Mouse (Mus musculus): ENCODE data around the gene Hspa1l. TPM values are rescaled to one million over a fixed set of nuclear protein-coding genes. Genes with fewer than 3 reads are reported as not detected.

The Hspa1l gene
- polyA plus RNA-seq (2012; ENCODE audit: low replicate concordance): not detected in 2 replicates

GRCm38 (mm10) chr17:34972069-34972749 is at the start of gene Hspa1l, which contains the start of gene Hspa1a:
Gene Hspa1l (plus strand): TSS chr17:34972703.
Gene Hspa1a (minus strand): TSS chr17:34972156.

GRCm38 (mm10) chr17:34931061-34931734 is 41.3 kb upstream of the Hspa1l start, which contains the start of gene Neu1:
Gene Neu1 (plus strand): TSS chr17:34931253.

GRCm38 (mm10) chr17:34959130-34959778 is 13.2 kb upstream of the Hspa1l start, which contains the start of gene Hspa1b:
Gene Hspa1b (minus strand): TSS chr17:34959238.

GRCm38 (mm10) chr17:34969822-34970221 is 2.7 kb upstream of the Hspa1l start, which contains the start of gene Gm20481:
Gene Gm20481 (plus strand): TSS chr17:34969912.

GRCm38 (mm10) chr17:34981690-34982180 is 9.2 kb downstream of the Hspa1l start, which contains the start of gene Lsm2:
Gene Lsm2 (plus strand): TSS chr17:34981862.

GRCm38 (mm10) chr17:35000717-35001451 is 28.4 kb downstream of the Hspa1l start, which contains the start of gene Vars:
Gene Vars (plus strand): TSS chr17:35000987.

GRCm38 (mm10) chr17:35016376-35016775 is 43.9 kb downstream of the Hspa1l start, which contains the start of gene Vwa7:
Gene Vwa7 (plus strand): TSS chr17:35016579.

GRCm38 (mm10) chr17:35027277-35028068 is 55.0 kb downstream of the Hspa1l start, which contains the start of gene Sapcd1:
Gene Sapcd1 (minus strand): TSS chr17:35028016.

Other genes starting within 250 kb of the Hspa1l start
- gene C4b, start 228.8 kb upstream of the Hspa1l start, polyA plus RNA-seq (2012; ENCODE audit: low replicate concordance): 1.6 and 2.8 TPM in 2 replicates
- 0.26 and 0.85 TPM in 2 replicates for gene Cyp21a1, start 168.1 kb upstream of the Hspa1l start, polyA plus RNA-seq (2012; ENCODE audit: low replicate concordance)
- gene Stk19, start 135.8 kb upstream of the Hspa1l start, polyA plus RNA-seq (2012; ENCODE audit: low replicate concordance): 35.1 and 41.2 TPM in 2 replicates
- gene Dxo, start 135.7 kb upstream of the Hspa1l start, polyA plus RNA-seq (2012; ENCODE audit: low replicate concordance): 64.7 and 107 TPM in 2 replicates
- 73.9 and 94.6 TPM in 2 replicates for gene Skiv2l, start 122.5 kb upstream of the Hspa1l start, polyA plus RNA-seq (2012; ENCODE audit: low replicate concordance)
- 110 and 113 TPM in 2 replicates for gene Nelfe, start 122.3 kb upstream of the Hspa1l start, polyA plus RNA-seq (2012; ENCODE audit: low replicate concordance)
- gene Cfb, start 110.2 kb upstream of the Hspa1l start, polyA plus RNA-seq (2012; ENCODE audit: low replicate concordance): 0.42 and 1.0 TPM in 2 replicates
- gene Zbtb12, start 93.2 kb upstream of the Hspa1l start, polyA plus RNA-seq (2012; ENCODE audit: low replicate concordance): 12.3 and 13.4 TPM in 2 replicates
- gene Gm20547, start 90.7 kb upstream of the Hspa1l start, polyA plus RNA-seq (2012; ENCODE audit: low replicate concordance): 0.10 TPM in 1 of 2 replicates, not detected in the other
- 1.6 and 6.5 TPM in 2 replicates for gene C2, start 74.4 kb upstream of the Hspa1l start, polyA plus RNA-seq (2012; ENCODE audit: low replicate concordance)
- 299 and 719 TPM in 2 replicates for gene Ehmt2, start 74.2 kb upstream of the Hspa1l start, polyA plus RNA-seq (2012; ENCODE audit: low replicate concordance)
- not detected in 2 replicates for gene Slc44a4, start 58.2 kb upstream of the Hspa1l start, polyA plus RNA-seq (2012; ENCODE audit: low replicate concordance)
- gene Neu1, start 41.5 kb upstream of the Hspa1l start, polyA plus RNA-seq (2012; ENCODE audit: low replicate concordance): 46.6 and 61.8 TPM in 2 replicates
- 3.0 and 6.4 TPM in 2 replicates for gene Hspa1b, start 13.5 kb upstream of the Hspa1l start, polyA plus RNA-seq (2012; ENCODE audit: low replicate concordance)
- not detected in 2 replicates for gene Gm20481, start 2.8 kb upstream of the Hspa1l start, polyA plus RNA-seq (2012; ENCODE audit: low replicate concordance)
- gene Hspa1a, start 547 bp upstream of the Hspa1l start, polyA plus RNA-seq (2012; ENCODE audit: low replicate concordance): 0.68 and 2.2 TPM in 2 replicates
- gene Lsm2, start 9.2 kb downstream of the Hspa1l start, polyA plus RNA-seq (2012; ENCODE audit: low replicate concordance): 51.7 and 75.3 TPM in 2 replicates
- gene Vars, start 28.3 kb downstream of the Hspa1l start, polyA plus RNA-seq (2012; ENCODE audit: low replicate concordance): 768 and 1,214 TPM in 2 replicates
- gene Vwa7, start 43.9 kb downstream of the Hspa1l start, polyA plus RNA-seq (2012; ENCODE audit: low replicate concordance): 0.51 and 1.3 TPM in 2 replicates
- gene Sapcd1, start 55.3 kb downstream of the Hspa1l start, polyA plus RNA-seq (2012; ENCODE audit: low replicate concordance): 93.8 and 249 TPM in 2 replicates
- 54.6 and 127 TPM in 2 replicates for gene Msh5, start 74.0 kb downstream of the Hspa1l start, polyA plus RNA-seq (2012; ENCODE audit: low replicate concordance)
- 161 and 172 TPM in 2 replicates for gene Clic1, start 77.3 kb downstream of the Hspa1l start, polyA plus RNA-seq (2012; ENCODE audit: low replicate concordance)
- gene Ddah2, start 86.3 kb downstream of the Hspa1l start, polyA plus RNA-seq (2012; ENCODE audit: low replicate concordance): 6.4 and 6.5 TPM in 2 replicates
- gene Ly6g6c, start 92.7 kb downstream of the Hspa1l start, polyA plus RNA-seq (2012; ENCODE audit: low replicate concordance): 0.17 TPM in 1 of 2 replicates, not detected in the other
- gene Mpig6b, start 93.5 kb downstream of the Hspa1l start, polyA plus RNA-seq (2012; ENCODE audit: low replicate concordance): 0.16 and 0.42 TPM in 2 replicates
- not detected in 2 replicates for gene Ly6g6e, start 104.2 kb downstream of the Hspa1l start, polyA plus RNA-seq (2012; ENCODE audit: low replicate concordance)
- not detected in 2 replicates for gene Ly6g6d, start 105.4 kb downstream of the Hspa1l start, polyA plus RNA-seq (2012; ENCODE audit: low replicate concordance)
- not detected in 2 replicates for gene Ly6g6f, start 112.9 kb downstream of the Hspa1l start, polyA plus RNA-seq (2012; ENCODE audit: low replicate concordance)
- 115 and 170 TPM in 2 replicates for gene Abhd16a, start 116.6 kb downstream of the Hspa1l start, polyA plus RNA-seq (2012; ENCODE audit: low replicate concordance)
- gene Ly6g5c, start 135.6 kb downstream of the Hspa1l start, polyA plus RNA-seq (2012; ENCODE audit: low replicate concordance): not detected in 2 replicates
- 0.24 and 0.66 TPM in 2 replicates for gene Ly6g5b, start 142.7 kb downstream of the Hspa1l start, polyA plus RNA-seq (2012; ENCODE audit: low replicate concordance)
- gene Gpank1, start 148.8 kb downstream of the Hspa1l start, polyA plus RNA-seq (2012; ENCODE audit: low replicate concordance): 76.2 and 161 TPM in 2 replicates
- 50.0 and 73.9 TPM in 2 replicates for gene Csnk2b, start 149.3 kb downstream of the Hspa1l start, polyA plus RNA-seq (2012; ENCODE audit: low replicate concordance)
- 21.2 and 21.9 TPM in 2 replicates for gene D17H6S53E, start 153.7 kb downstream of the Hspa1l start, polyA plus RNA-seq (2012; ENCODE audit: low replicate concordance)
- 0.18 and 0.28 TPM in 2 replicates for gene Apom, start 159.3 kb downstream of the Hspa1l start, polyA plus RNA-seq (2012; ENCODE audit: low replicate concordance)
- 414 and 841 TPM in 2 replicates for gene Bag6, start 162.5 kb downstream of the Hspa1l start, polyA plus RNA-seq (2012; ENCODE audit: low replicate concordance)
- gene Prrc2a, start 192.2 kb downstream of the Hspa1l start, polyA plus RNA-seq (2012; ENCODE audit: low replicate concordance): 1,121 and 1,280 TPM in 2 replicates
- 7.8 and 19.1 TPM in 2 replicates for gene Aif1, start 203.4 kb downstream of the Hspa1l start, polyA plus RNA-seq (2012; ENCODE audit: low replicate concordance)
- 28.4 and 125 TPM in 2 replicates for gene Lst1, start 215.7 kb downstream of the Hspa1l start, polyA plus RNA-seq (2012; ENCODE audit: low replicate concordance)
- 883 and 1,534 TPM in 2 replicates for gene Ltb, start 221.7 kb downstream of the Hspa1l start, polyA plus RNA-seq (2012; ENCODE audit: low replicate concordance)
- 8.2 and 10.3 TPM in 2 replicates for gene Tnf, start 229.3 kb downstream of the Hspa1l start, polyA plus RNA-seq (2012; ENCODE audit: low replicate concordance)
- 20.2 and 29.6 TPM in 2 replicates for gene Lta, start 232.6 kb downstream of the Hspa1l start, polyA plus RNA-seq (2012; ENCODE audit: low replicate concordance)
- gene Gm16181, start 248.1 kb downstream of the Hspa1l start, polyA plus RNA-seq (2012; ENCODE audit: low replicate concordance): not detected in 2 replicates